Mouse (Mus musculus) kidney, adult 2 months (tissue): ENCODE results near the gene Cdkn3. TPM values are rescaled to one million over a fixed set of nuclear protein-coding genes. Genes with fewer than 3 reads are reported as not detected.
A peak's percentile ranks its signal among the peaks of the same experiment; 100 is the strongest.

Source experiments
- DNase-seq: peaks from one replicate; pipeline ENCODE4 v3.0.0; 2021
- H3K27ac ChIP-seq: fragments of 200-500 bp; 2 replicates; pipeline ENCODE4 v1.5.1; 2012; ENCODE audit warnings: low read depth, low read length, control low read depth, inconsistent platforms; ENCODE audit not compliant: insufficient read depth
- H3K27me3 ChIP-seq: fragments of 200-500 bp; replicated peaks from 2 replicates; pipeline ENCODE4 v1.6.1; 2012; ENCODE audit warnings: mild to moderate bottlenecking, moderate library complexity, low read length, inconsistent platforms; ENCODE audit not compliant: control insufficient read depth, insufficient read depth
- H3K36me3 ChIP-seq: fragments of 200-500 bp; 2 replicates; pipeline ENCODE4 v1.6.1; 2012; ENCODE audit warnings: mild to moderate bottlenecking, moderate library complexity, low read length, inconsistent platforms; ENCODE audit not compliant: control insufficient read depth, insufficient read depth
- H3K4me1 ChIP-seq: fragments of 200-500 bp; 2 replicates; pipeline ENCODE4 v1.6.1; 2011; ENCODE audit warnings: low read length; ENCODE audit not compliant: control insufficient read depth, insufficient read depth
- H3K4me3 ChIP-seq: fragments of 200-500 bp; 2 replicates; pipeline ENCODE4 v1.5.1; 2011; ENCODE audit warnings: mild to moderate bottlenecking, low read depth, low read length, control low read depth; ENCODE audit not compliant: insufficient read depth
- CTCF ChIP-seq: fragments of 200-500 bp; conservative IDR thresholded peaks from 2 replicates; pipeline ENCODE4 v1.5.1; 2011; ENCODE audit warnings: low read depth, mild to moderate bottlenecking, control low read depth, low read length, moderate library complexity, mixed read lengths; ENCODE audit not compliant: insufficient read depth, insufficient read length
- POLR2A ChIP-seq: fragments of 200-500 bp; IDR thresholded peaks from one replicate; pipeline ENCODE4 v1.6.1; 2011; ENCODE audit warnings: low read depth, low read length, control low read depth
- WGBS: fragments of 180-500 bp; shearing (Covaris S2); methylation state at CpG from one replicate; pipeline ENCODE4 v1.1.7; 2018; 5-methylcytosine and 5-hydroxymethylcytosine counted together
- polyA plus RNA-seq: library from polyadenylated mRNA; depleted of rRNA; stranded (reverse); fragments of >200 nt; gene quantifications from 2 replicates; pipeline ENCODE4 v1.2.3, GENCODE M21; 2012

Cdkn3 gene
- polyA plus RNA-seq, 1 experiment, result 0.31 TPM

GRCm38 (mm10) chr14:46790723-46791122 is 30.4 kb downstream of the Cdkn3 start:
- Histone ChIP-seq H3K27ac (no peak overlapping the region), H3K36me3 (no peaks in the 10 kb centered on the region), H3K4me3 (no peak overlapping the region), H3K27me3 (no peaks in the 10 kb centered on the region), H3K4me1 (peaks cover 4% of the 10 kb centered on the region; the same call in 1 of the 2 replicates)
- TF ChIP-seq POLR2A, result no peak
- TF ChIP-seq CTCF, result no peak
- DNase-seq, result no peak
- 87% methylated on average over 6 of the region's 6 CpGs for WGBS

GRCm38 (mm10) chr14:46794157-46794556 is 33.8 kb downstream of the Cdkn3 start:
- TF ChIP-seq POLR2A, result no peak
- no peak for TF ChIP-seq CTCF
- Histone ChIP-seq H3K4me3 (no peak overlapping the region), H3K27ac (no peak overlapping the region), H3K36me3 (no peaks in the 10 kb centered on the region), H3K4me1 (no peaks in the 10 kb centered on the region), H3K27me3 (no peaks in the 10 kb centered on the region)
- 86% methylated on average over 5 of the region's 5 CpGs for WGBS
- DNase-seq, result no peak

- 72% methylated on average over 3 of the region's 3 CpGs for WGBS
- TF ChIP-seq POLR2A (no peak), CTCF (no peak)
Observed at GRCm38 (mm10) chr14:46800684-46801345, 40.5 kb downstream of the Cdkn3 start.

GRCm38 (mm10) chr14:46803259-46803658 is 42.9 kb downstream of the Cdkn3 start:
- 78% methylated on average over 4 of the region's 4 CpGs for WGBS
- Histone ChIP-seq H3K27me3 (no peaks in the 10 kb centered on the region), H3K36me3 (no peaks in the 10 kb centered on the region), H3K4me3 (no peak overlapping the region), H3K27ac (no peak overlapping the region), H3K4me1 (0 out of 2 replicates have a peak, but pooled peaks cover 3% of the 10 kb centered on the region)
- no peak for TF ChIP-seq CTCF
- no peak for TF ChIP-seq POLR2A
- DNase-seq, result no peak

More at GRCm38 (mm10) chr14:46800684-46801345, 40.5 kb downstream of the Cdkn3 start:
- no peak overlapping the region for H3K4me3 ChIP-seq
- 0 out of 2 replicates have a peak, but pooled peaks cover 3% of the 10 kb centered on the region for H3K4me1 ChIP-seq
- no peaks in the 10 kb centered on the region for H3K27me3 ChIP-seq
- H3K27ac ChIP-seq, result no peak overlapping the region; the same call in 1 of the 2 replicates
- H3K36me3 ChIP-seq, result no peaks in the 10 kb centered on the region
- peak; percentile 46 for DNase-seq

- H3K27ac ChIP-seq, result no peak overlapping the region
- H3K36me3 ChIP-seq, result no peaks in the 10 kb centered on the region
- WGBS, result 62% methylated on average over 1 of the region's 1 CpGs
- H3K4me3 ChIP-seq, result no peak overlapping the region
- no peak for TF ChIP-seq CTCF
- no peak for TF ChIP-seq POLR2A
- H3K4me1 ChIP-seq, result 0 out of 2 replicates have a peak, but pooled peaks cover 3% of the 10 kb centered on the region
- no peaks in the 10 kb centered on the region for H3K27me3 ChIP-seq
- peak; percentile 29 for DNase-seq
Observed at GRCm38 (mm10) chr14:46803791-46804190, 43.5 kb downstream of the Cdkn3 start.

GRCm38 (mm10) chr14:46806186-46806585 is 45.8 kb downstream of the Cdkn3 start:
- no peaks in the 10 kb centered on the region for H3K4me1 ChIP-seq
- H3K27me3 ChIP-seq, result no peaks in the 10 kb centered on the region
- H3K4me3 ChIP-seq, result no peak overlapping the region
- peaks cover 5% of the 10 kb centered on the region for H3K36me3 ChIP-seq
- DNase-seq, result no peak
- no peak overlapping the region for H3K27ac ChIP-seq
- TF ChIP-seq CTCF, result no peak
- no peak for TF ChIP-seq POLR2A
- 78% methylated on average over 5 of the region's 5 CpGs for WGBS

- no peak overlapping the region for H3K4me3 ChIP-seq
- no peaks in the 10 kb centered on the region for H3K27me3 ChIP-seq
- WGBS, result 79% methylated on average over 3 of the region's 3 CpGs
- TF ChIP-seq POLR2A, result no peak
- TF ChIP-seq CTCF, result no peak
- no peak overlapping the region for H3K27ac ChIP-seq
- H3K36me3 ChIP-seq, result peaks cover 8% of the 10 kb centered on the region
- no peaks in the 10 kb centered on the region for H3K4me1 ChIP-seq
- no peak for DNase-seq
Observed at GRCm38 (mm10) chr14:46807927-46808326, 47.6 kb downstream of the Cdkn3 start.
